Mouse (Mus musculus) midbrain, embryonic 16.5 days (tissue): ENCODE measurements at regions not wholly inside any gene's neighbourhood (a gene's known extent, or its start where the extent isn't known, plus 50 kb on each side); places are given as distances from the start of the nearest gene placed in this dataset.

Source experiments
- ATAC-seq: fragments of 200-750 bp; cut with Nextera tagmentation; 2 replicates; pipeline ENCODE4 v1.8.0; 2017; ENCODE audit warnings: moderate TSS enrichment
- H3K27ac ChIP-seq: fragments of 300-500 bp; sonication (generic); 2 replicates; pipeline ENCODE4 v1.5.1; 2014; ENCODE audit warnings: mild to moderate bottlenecking, low read length, mixed read lengths
- H3K27me3 ChIP-seq: fragments of 300-500 bp; sonication (generic); 2 replicates; pipeline ENCODE4 v1.6.1; 2014; ENCODE audit warnings: low read depth, low read length, mixed read lengths; ENCODE audit not compliant: control insufficient read depth, insufficient read depth
- H3K36me3 ChIP-seq: fragments of 300-500 bp; sonication (generic); 2 replicates; pipeline ENCODE4 v1.6.1; 2014; ENCODE audit warnings: mild to moderate bottlenecking, low read length, moderate library complexity, mixed read lengths; ENCODE audit not compliant: control insufficient read depth, insufficient read depth
- H3K4me1 ChIP-seq: fragments of 300-500 bp; sonication (generic); 2 replicates; pipeline ENCODE4 v1.6.1; 2014; ENCODE audit warnings: mild to moderate bottlenecking, low read length, mixed read lengths; ENCODE audit not compliant: control insufficient read depth, insufficient read depth
- H3K4me2 ChIP-seq: fragments of 300-500 bp; sonication (generic); 2 replicates; pipeline ENCODE4 v1.6.1; 2014; ENCODE audit warnings: mild to moderate bottlenecking, low read length, mixed read lengths
- H3K4me3 ChIP-seq: fragments of 300-500 bp; sonication (generic); 2 replicates; pipeline ENCODE4 v1.5.1; 2014; ENCODE audit warnings: low read depth, mild to moderate bottlenecking, low read length, moderate library complexity, mixed read lengths
- H3K9ac ChIP-seq: fragments of 300-500 bp; sonication (generic); 2 replicates; pipeline ENCODE4 v1.6.1; 2014; ENCODE audit warnings: low read depth, low read length, mixed read lengths
- H3K9me3 ChIP-seq: fragments of 300-500 bp; sonication (generic); replicated peaks from 2 replicates; pipeline ENCODE4 v1.6.1; 2014; ENCODE audit warnings: mild to moderate bottlenecking, low read length, mixed read lengths; ENCODE audit not compliant: control insufficient read depth, poor library complexity, severe bottlenecking
- WGBS: fragments of 180-500 bp; shearing (Covaris S2); extraction: QIAGEN DNeasy Blood & Tissue Kit; methylation state at CpG from one replicate; pipeline ENCODE4 v1.1.7; 2014; 5-methylcytosine and 5-hydroxymethylcytosine counted together

DNA sequence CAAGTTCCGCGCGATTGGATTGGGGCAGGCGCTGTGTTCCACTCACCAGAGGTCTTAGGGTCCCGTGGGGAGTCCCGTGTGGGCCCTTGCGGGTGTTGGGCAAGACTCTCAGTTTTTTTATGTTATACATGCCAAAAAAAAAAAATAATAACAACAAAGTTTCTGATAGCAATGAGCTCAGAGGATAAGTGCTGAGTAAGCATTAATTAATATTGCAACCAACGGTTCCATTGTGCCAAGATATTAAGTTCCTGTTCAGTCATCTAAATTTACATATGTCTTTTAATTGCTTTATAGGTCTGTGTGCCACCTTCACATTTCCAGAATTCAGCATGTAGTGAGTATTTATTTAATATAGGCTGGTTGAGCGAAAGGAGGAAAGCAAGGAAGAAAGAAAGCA, 77.5 kb upstream of the Dmac1 start:
- Histone ChIP-seq H3K9me3 (no peaks in the 10 kb centered on the region), H3K4me3 (no peak overlapping the region), H3K9ac (no peak overlapping the region), H3K4me2 (no peak overlapping the region), H3K27ac (no peak overlapping the region), H3K4me1 (no peaks in the 10 kb centered on the region), H3K27me3 (no peaks in the 10 kb centered on the region), H3K36me3 (no peaks in the 10 kb centered on the region)
- 96% methylated on average over 5 of the region's 9 CpGs for WGBS
- ATAC-seq: no peak

DNA sequence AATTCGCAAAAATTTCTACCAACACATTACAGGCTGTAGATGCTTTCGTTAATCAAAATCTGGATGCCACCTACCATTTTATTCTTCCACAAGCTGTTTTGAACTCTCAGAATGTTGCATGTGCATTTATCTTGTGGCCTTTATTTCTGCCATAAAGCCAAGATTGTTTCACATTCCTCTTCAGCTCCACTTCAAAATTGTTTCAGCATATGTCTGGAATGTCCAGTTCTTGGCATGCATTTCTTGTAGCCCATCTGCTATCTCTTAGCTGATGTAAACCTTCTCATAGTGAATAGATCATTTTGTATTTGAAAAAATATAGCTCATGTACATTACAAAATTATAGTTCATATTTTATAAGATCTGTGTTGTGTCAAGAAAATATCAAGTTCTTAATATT, 56.4 kb upstream of the Dmac1 start:
- Histone ChIP-seq H3K36me3 (no peaks in the 10 kb centered on the region), H3K27ac (no peak overlapping the region), H3K27me3 (no peaks in the 10 kb centered on the region), H3K9ac (no peak overlapping the region), H3K4me1 (no peaks in the 10 kb centered on the region), H3K4me3 (no peak overlapping the region), H3K4me2 (no peak overlapping the region), H3K9me3 (no peaks in the 10 kb centered on the region)
- no peak for ATAC-seq
- WGBS: 97% methylated on average over 2 of the region's 2 CpGs

DNA sequence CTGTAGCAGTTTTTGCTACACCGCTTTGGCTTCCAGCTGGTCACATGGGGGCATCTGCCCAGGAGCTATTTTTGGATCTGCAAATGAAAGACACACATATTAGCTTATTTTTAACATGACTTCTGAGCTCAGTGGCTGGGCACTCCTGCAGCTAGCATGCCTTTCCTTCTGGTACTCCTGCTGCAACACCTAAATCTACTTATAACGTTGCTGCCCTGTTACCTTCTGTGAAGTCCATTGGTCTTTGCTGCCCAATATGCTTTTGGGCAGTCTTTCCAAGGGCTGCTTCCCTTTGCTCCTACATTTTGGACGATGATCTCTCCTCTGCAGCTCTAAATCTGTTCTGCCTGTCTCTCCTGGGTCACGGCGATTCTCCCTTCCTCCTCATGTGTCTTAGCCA, 54.7 kb upstream of the Dmac1 start:
- no peak overlapping the region for H3K4me3 ChIP-seq
- no peaks in the 10 kb centered on the region for H3K4me1 ChIP-seq
- 83% methylated on average over 5 of the region's 5 CpGs for WGBS
- H3K9ac ChIP-seq: no peak overlapping the region
- no peaks in the 10 kb centered on the region for H3K27me3 ChIP-seq
- H3K36me3 ChIP-seq: no peaks in the 10 kb centered on the region
- H3K9me3 ChIP-seq: no peaks in the 10 kb centered on the region
- H3K4me2 ChIP-seq: no peak overlapping the region
- ATAC-seq: no peak
- no peak overlapping the region for H3K27ac ChIP-seq

DNA sequence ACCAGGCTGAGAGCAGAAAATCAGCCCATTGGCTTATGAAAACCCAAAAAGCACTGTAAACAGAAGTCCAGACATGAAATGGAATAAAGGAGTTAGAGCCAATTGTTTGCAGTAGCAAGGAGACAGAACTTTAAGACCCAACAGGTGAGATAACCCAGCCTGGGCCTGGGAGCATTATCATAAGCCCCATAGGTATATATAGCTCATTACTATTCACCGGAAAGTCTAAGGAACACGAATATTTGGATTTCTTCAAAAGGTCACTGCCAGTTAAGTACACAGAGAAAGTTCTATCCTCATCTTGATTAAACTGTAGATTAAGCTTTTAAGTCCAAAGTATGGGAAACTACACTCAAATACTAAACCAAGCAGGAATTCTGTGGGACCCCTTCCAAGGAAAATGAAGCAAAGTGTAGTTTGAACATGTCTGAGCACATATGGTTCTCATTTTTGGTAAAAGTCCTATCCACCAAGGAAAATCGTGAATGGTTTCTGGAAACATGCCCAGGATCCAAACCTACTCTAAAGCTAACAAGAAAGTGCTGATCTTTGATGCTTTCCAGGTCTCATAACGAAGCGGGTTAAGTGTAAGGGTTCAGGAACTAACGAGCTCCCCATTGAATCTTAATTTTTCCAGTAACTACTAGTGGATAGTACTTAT, 51.5 kb upstream of the Dmac1 start:
- no peaks in the 10 kb centered on the region for H3K27me3 ChIP-seq
- H3K4me3 ChIP-seq: no peak overlapping the region
- no peak overlapping the region for H3K9ac ChIP-seq
- WGBS: 79% methylated on average over 6 of the region's 6 CpGs
- ATAC-seq: no peak
- H3K27ac ChIP-seq: no peak overlapping the region
- no peaks in the 10 kb centered on the region for H3K36me3 ChIP-seq
- no peak overlapping the region for H3K4me2 ChIP-seq
- no peaks in the 10 kb centered on the region for H3K9me3 ChIP-seq
- H3K4me1 ChIP-seq: no peaks in the 10 kb centered on the region
